Mouse (Mus musculus): Measurements from ENCODE around the gene Bud31. TPM values are rescaled to one million over a fixed set of nuclear protein-coding genes. Genes with fewer than 3 reads are reported as not detected.
"Not testable (repeated sequence)": the region's sequence is repeated elsewhere in the genome, so short reads cannot be mapped to it uniquely, and the experiment has no call there.

Bud31 gene
- total RNA-seq (2021): 10 to 100 TPM; 81.0 to 85.3 TPM

GRCm38 (mm10) chr5:145139571-145140519 lies at the start of gene Bud31, which contains the start of gene Pdap1:
Gene Bud31, plus strand, starts transcription at chr5:145140362.
Gene Pdap1, minus strand, starts transcription at chr5:145140238.
- intact Hi-C loops (cut with DNase I): loop anchor here (2.0 kb wide), 1 partner anchor 27 kb away; the partner anchor contains the start of genes Cpsf4 and Ptcd1
- DNase-seq (ENCODE audit: low spot score in 2 of 2): peak; percentile 96 to 97

GRCm38 (mm10) chr5:145096195-145096594 lies 44.0 kb upstream of the Bud31 start:
- no peak for DNase-seq (ENCODE audit: low spot score in 2 of 2)

GRCm38 (mm10) chr5:145098340-145098821 lies 41.8 kb upstream of the Bud31 start:
- intact Hi-C loops (cut with DNase I): no loop called here
- DNase-seq (ENCODE audit: low spot score in 2 of 2): no peak

More at GRCm38 (mm10) chr5:145096195-145096594, 44.0 kb upstream of the Bud31 start:
- intact Hi-C loops (cut with DNase I): no loop called here

GRCm38 (mm10) chr5:145100960-145101359 lies 39.2 kb upstream of the Bud31 start:
- intact Hi-C loops (cut with DNase I): no loop called here
- DNase-seq (ENCODE audit: low spot score in 2 of 2): no peak

- intact Hi-C loops (cut with DNase I); DNase-seq (ENCODE audit: low spot score in 2 of 2): not testable (repeated sequence)
Observed at GRCm38 (mm10) chr5:145101451-145101850, 38.7 kb upstream of the Bud31 start.

- intact Hi-C loops (cut with DNase I): no loop called here
- peak in 1 of 2 experiments; percentile 52 for DNase-seq (ENCODE audit: low spot score in 2 of 2)
Observed at GRCm38 (mm10) chr5:145102706-145103105, 37.5 kb upstream of the Bud31 start.

- intact Hi-C loops (cut with DNase I): no loop called here
- peak in 1 of 2 experiments; percentile 53 for DNase-seq (ENCODE audit: low spot score in 2 of 2)
Observed at GRCm38 (mm10) chr5:145104328-145104727, 35.8 kb upstream of the Bud31 start.

GRCm38 (mm10) chr5:145105694-145106275 lies 34.4 kb upstream of the Bud31 start:
- DNase-seq (ENCODE audit: low spot score in 2 of 2): peak in 1 of 2 experiments; percentile 36

GRCm38 (mm10) chr5:145110401-145110800 lies 29.8 kb upstream of the Bud31 start:
- intact Hi-C loops (cut with DNase I): no loop called here
- DNase-seq (ENCODE audit: low spot score in 2 of 2): no peak

More at GRCm38 (mm10) chr5:145105694-145106275, 34.4 kb upstream of the Bud31 start:
- intact Hi-C loops (cut with DNase I): no loop called here

GRCm38 (mm10) chr5:145112566-145112965 lies 27.6 kb upstream of the Bud31 start:
- intact Hi-C loops (cut with DNase I): no loop called here
- DNase-seq (ENCODE audit: low spot score in 2 of 2): no peak

- intact Hi-C loops (cut with DNase I): no loop called here
- no peak for DNase-seq (ENCODE audit: low spot score in 2 of 2)
Observed at GRCm38 (mm10) chr5:145113416-145113815, 26.7 kb upstream of the Bud31 start.

GRCm38 (mm10) chr5:145114071-145114605 lies 26.0 kb upstream of the Bud31 start, which contains the start of gene Arpc1b:
Gene Arpc1b, plus strand, starts transcription at chr5:145114215.
- no peak for DNase-seq (ENCODE audit: low spot score in 2 of 2)
- intact Hi-C loops (cut with DNase I): no loop called here

GRCm38 (mm10) chr5:145114606-145115473 lies 25.3 kb upstream of the Bud31 start:
- intact Hi-C loops (cut with DNase I): no loop called here
- DNase-seq (ENCODE audit: low spot score in 2 of 2): peak in 1 of 2 experiments; percentile 29

- intact Hi-C loops (cut with DNase I): no loop called here
- no peak for DNase-seq (ENCODE audit: low spot score in 2 of 2)
Observed at GRCm38 (mm10) chr5:145115736-145116135, 24.4 kb upstream of the Bud31 start.

- DNase-seq (ENCODE audit: low spot score in 2 of 2): peak in 1 of 2 experiments; percentile 47
- intact Hi-C loops (cut with DNase I): no loop called here
Observed at GRCm38 (mm10) chr5:145116316-145116715, 23.8 kb upstream of the Bud31 start.

GRCm38 (mm10) chr5:145116916-145117315 lies 23.2 kb upstream of the Bud31 start:
- peak in 1 of 2 experiments; percentile 48 for DNase-seq (ENCODE audit: low spot score in 2 of 2)
- intact Hi-C loops (cut with DNase I): no loop called here

GRCm38 (mm10) chr5:145118005-145118404 lies 22.2 kb upstream of the Bud31 start:
- intact Hi-C loops (cut with DNase I): no loop called here
- no peak for DNase-seq (ENCODE audit: low spot score in 2 of 2)

- intact Hi-C loops (cut with DNase I): no loop called here
- DNase-seq (ENCODE audit: low spot score in 2 of 2): no peak
Observed at GRCm38 (mm10) chr5:145118461-145118860, 21.7 kb upstream of the Bud31 start.

- no peak for DNase-seq (ENCODE audit: low spot score in 2 of 2)
- intact Hi-C loops (cut with DNase I): no loop called here
Observed at GRCm38 (mm10) chr5:145119385-145119784, 20.8 kb upstream of the Bud31 start.

Data from left cerebral cortex, postnatal 25 days (tissue).